Mouse (Mus musculus): ENCODE results near the gene Cftr.

Cftr gene

DNA sequence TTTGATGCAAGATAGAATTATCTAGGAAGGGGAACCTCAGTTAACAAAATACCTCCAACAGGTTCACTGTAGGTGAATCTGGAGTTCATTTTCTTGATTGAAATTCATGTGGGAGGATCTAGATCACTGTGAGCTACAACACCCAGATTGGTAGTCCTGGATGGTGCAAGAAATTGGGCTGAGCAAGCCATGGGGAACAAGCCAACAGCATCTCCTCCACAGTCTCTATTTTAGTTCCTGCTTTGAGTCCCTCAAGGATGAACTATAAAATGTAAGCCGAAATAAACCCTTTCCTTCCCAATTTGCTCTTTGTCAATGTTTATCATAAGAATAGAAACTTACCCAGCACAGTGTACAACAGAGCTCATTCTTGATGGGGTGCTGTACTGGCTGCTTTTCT lies 152.5 kb downstream of the Cftr start:
- no peak for DNase-seq

GRCm38 (mm10) chr6:18335393-18335792 lies 164.9 kb downstream of the Cftr start:
- DNase-seq = no peak

DNA sequence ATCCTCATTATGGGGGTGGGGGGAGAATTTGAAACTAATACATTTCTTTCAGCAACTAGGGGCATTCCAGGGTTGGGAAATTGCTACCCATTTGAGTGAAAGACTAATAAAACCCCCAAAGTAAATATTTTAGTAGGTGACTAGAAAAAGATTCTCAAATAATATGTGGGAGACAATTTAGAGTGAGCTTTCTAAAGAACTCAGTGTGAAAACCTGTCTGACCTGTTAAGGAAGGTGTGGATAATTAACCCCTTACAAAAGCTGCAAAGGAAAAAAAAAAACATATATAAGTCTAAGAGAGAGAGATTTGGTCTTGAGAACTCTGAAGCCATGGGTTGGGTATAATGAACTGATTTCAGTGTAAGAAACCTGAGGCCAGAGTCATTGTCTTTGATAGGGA lies 167.8 kb downstream of the Cftr start:
- no peak for DNase-seq

- no peak for DNase-seq
Observed at GRCm38 (mm10) chr6:18344272-18344671, 173.8 kb downstream of the Cftr start.

GRCm38 (mm10) chr6:18349153-18349858 lies 178.8 kb downstream of the Cftr start:
- no peak for DNase-seq

- no peak for DNase-seq
Observed at GRCm38 (mm10) chr6:18360154-18360553, 189.7 kb downstream of the Cftr start.

DNA sequence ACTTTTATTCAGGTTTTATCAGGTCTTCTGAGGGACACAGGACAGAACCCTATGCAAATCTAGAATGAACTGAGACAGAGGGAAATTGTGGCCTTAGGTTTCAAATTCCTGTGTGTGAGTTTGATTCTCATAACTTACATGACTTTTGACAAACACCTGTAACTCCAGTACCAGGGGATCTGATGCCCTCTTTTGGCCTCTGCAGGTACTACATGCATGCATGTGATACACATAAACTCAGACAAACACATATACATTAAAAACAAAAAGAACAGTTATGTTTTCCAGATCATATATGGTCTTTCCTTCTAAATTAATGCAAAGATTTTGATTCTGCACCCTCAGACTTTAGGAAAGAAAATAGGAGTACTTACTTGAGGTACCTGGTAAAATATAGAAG lies 190.5 kb downstream of the Cftr start:
- DNase-seq = no peak

GRCm38 (mm10) chr6:18362232-18362631 lies 191.7 kb downstream of the Cftr start:
- no peak for DNase-seq

- DNase-seq = no peak
Observed at GRCm38 (mm10) chr6:18369054-18369453, 198.6 kb downstream of the Cftr start.

GRCm38 (mm10) chr6:18369723-18370122 lies 199.2 kb downstream of the Cftr start:
- DNase-seq = no peak
